Mouse (Mus musculus): ENCODE results near the gene Fam166a.
A peak's percentile ranks its signal among the peaks of the same experiment; 100 is the strongest.
"Not testable (repeated sequence)": the region's sequence is repeated elsewhere in the genome, so short reads cannot be mapped to it uniquely, and the experiment has no call there.

Fam166a gene

GRCm38 (mm10) chr2:25242101-25242506, 23.6 kb downstream of the Fam166a start, which contains the start of the genes Rnf208 and Cysrt1:
TSS of gene Rnf208 (plus strand) at chr2:25242255.
TSS of gene Cysrt1 (minus strand) at chr2:25242452.
- peak; percentile 39 for DNase-seq (ENCODE audit: low spot score)

- DNase-seq (ENCODE audit: low spot score), result no peak
These were observed 24.8 kb downstream of the Fam166a start for GRCm38 (mm10) chr2:25243342-25243741.

- DNase-seq (ENCODE audit: low spot score), result no peak
These were observed 25.6 kb downstream of the Fam166a start for GRCm38 (mm10) chr2:25244144-25244543.

- no peak for DNase-seq (ENCODE audit: low spot score)
These were observed 27.9 kb downstream of the Fam166a start, which contains the start of gene AL732309.1 for GRCm38 (mm10) chr2:25246183-25247072. TSS of gene AL732309.1 (minus strand) at chr2:25246863.

GRCm38 (mm10) chr2:25252331-25252730, 33.8 kb downstream of the Fam166a start:
- no peak for DNase-seq (ENCODE audit: low spot score)

- peak; percentile 96 for DNase-seq (ENCODE audit: low spot score)
These were observed 36.8 kb downstream of the Fam166a start, which contains the start of gene Tmem203 for GRCm38 (mm10) chr2:25255284-25255779. TSS of gene Tmem203 (plus strand) at chr2:25255439.

- DNase-seq (ENCODE audit: low spot score), result peak; percentile 55
These were observed 38.0 kb downstream of the Fam166a start for GRCm38 (mm10) chr2:25256443-25257109.

- not testable (repeated sequence) for DNase-seq (ENCODE audit: low spot score)
These were observed 38.7 kb downstream of the Fam166a start for GRCm38 (mm10) chr2:25257250-25257649.

GRCm38 (mm10) chr2:25258887-25259286, 40.3 kb downstream of the Fam166a start:
- no peak for DNase-seq (ENCODE audit: low spot score)

GRCm38 (mm10) chr2:25261870-25262269, 43.3 kb downstream of the Fam166a start:
- DNase-seq (ENCODE audit: low spot score), result no peak

GRCm38 (mm10) chr2:25262291-25262767, 43.8 kb downstream of the Fam166a start, which contains the start of gene Tprn:
TSS of gene Tprn (plus strand) at chr2:25262618.
- DNase-seq (ENCODE audit: low spot score), result peak; percentile 98

- no peak for DNase-seq (ENCODE audit: low spot score)
These were observed 44.5 kb downstream of the Fam166a start for GRCm38 (mm10) chr2:25262795-25263622.

- DNase-seq (ENCODE audit: low spot score), result no peak
These were observed 45.2 kb downstream of the Fam166a start for GRCm38 (mm10) chr2:25263623-25264285.

- DNase-seq (ENCODE audit: low spot score), result no peak
These were observed 45.7 kb downstream of the Fam166a start for GRCm38 (mm10) chr2:25264286-25264660.

GRCm38 (mm10) chr2:25264851-25265250, 46.3 kb downstream of the Fam166a start:
- no peak for DNase-seq (ENCODE audit: low spot score)

- DNase-seq (ENCODE audit: low spot score), result no peak
These were observed 47.5 kb downstream of the Fam166a start for GRCm38 (mm10) chr2:25265897-25266656.

GRCm38 (mm10) chr2:25266720-25267119, 48.2 kb downstream of the Fam166a start:
- DNase-seq (ENCODE audit: low spot score), result no peak

GRCm38 (mm10) chr2:25267241-25267640, 48.7 kb downstream of the Fam166a start:
- no peak for DNase-seq (ENCODE audit: low spot score)

GRCm38 (mm10) chr2:25267746-25268309, 49.3 kb downstream of the Fam166a start:
- no peak for DNase-seq (ENCODE audit: low spot score)
